ENCODE assay signal across 1 mouse cellular context in genomic region chr16:91678147-91678911, GRCm38 (mm10).
TF ChIP-seq lines count a peak whose summit lies in the region.

No protein-coding gene starts in this region.

TF ChIP-seq in MEL, 35 proteins besides CTCF, POLR2A, EP300 and RAD21 (continued from another document):
- TF ChIP-seq TBP (IDR thresholded peaks at IDR 0.05; ENCODE audit: low read depth, low read length) = no peak
